Mouse (Mus musculus) layer of hippocampus, postnatal 14 days (tissue): ENCODE measurements at regions not wholly inside any gene's neighbourhood (a gene's known extent, or its start where the extent isn't known, plus 50 kb on each side); places are given as distances from the start of the nearest gene placed in this dataset.
"Not testable (repeated sequence)": the region's sequence is repeated elsewhere in the genome, so short reads cannot be mapped to it uniquely, and the experiment has no call there.

ENCODE experiments used
- DNase-seq, 2 experiments: peaks; one replicate each; pipeline ENCODE4 v3.0.0; 2021 to 2022; ENCODE audit warnings: low spot score in 2 of 2, mixed read lengths in 1 of 2

DNA sequence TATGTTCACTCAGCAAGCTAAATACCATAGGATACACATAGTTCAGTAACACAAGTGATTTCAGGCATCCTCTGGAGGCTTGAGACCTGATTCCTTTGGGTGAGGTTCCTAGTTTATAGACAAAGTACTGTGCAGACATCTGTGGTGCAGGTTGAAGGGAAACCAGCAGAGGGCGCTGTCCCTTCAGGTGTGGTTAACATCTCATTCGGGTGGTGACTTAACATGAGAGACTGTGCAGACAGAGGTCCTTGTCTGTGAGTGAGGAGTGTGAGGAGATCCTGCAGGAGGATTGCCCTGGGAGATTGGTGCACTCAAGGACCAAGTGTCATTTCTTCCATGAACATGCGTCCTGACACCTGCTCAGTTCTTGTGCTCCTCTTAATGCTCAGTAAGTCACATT, 637.8 kb downstream of the Dad1 start:
- not testable (repeated sequence) for DNase-seq

DNA sequence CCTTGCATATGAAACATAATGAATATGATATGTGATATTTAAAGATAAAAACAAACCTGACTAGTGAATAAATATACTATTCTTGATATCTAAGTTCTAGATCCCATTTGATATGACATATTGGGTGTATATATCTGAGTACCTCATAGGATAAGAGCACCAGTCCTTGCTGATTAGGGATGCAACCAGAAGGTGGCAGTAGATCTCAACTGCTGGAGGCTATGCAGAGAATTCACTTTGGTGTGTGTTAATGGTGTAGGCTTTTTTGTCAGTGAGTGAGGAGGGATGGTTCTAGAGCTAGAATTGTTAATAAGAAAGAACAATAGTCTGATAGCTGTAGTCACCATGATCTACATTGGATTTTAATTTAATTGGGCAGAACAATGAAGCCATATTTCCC, 639.6 kb downstream of the Dad1 start:
- no peak for DNase-seq

DNA sequence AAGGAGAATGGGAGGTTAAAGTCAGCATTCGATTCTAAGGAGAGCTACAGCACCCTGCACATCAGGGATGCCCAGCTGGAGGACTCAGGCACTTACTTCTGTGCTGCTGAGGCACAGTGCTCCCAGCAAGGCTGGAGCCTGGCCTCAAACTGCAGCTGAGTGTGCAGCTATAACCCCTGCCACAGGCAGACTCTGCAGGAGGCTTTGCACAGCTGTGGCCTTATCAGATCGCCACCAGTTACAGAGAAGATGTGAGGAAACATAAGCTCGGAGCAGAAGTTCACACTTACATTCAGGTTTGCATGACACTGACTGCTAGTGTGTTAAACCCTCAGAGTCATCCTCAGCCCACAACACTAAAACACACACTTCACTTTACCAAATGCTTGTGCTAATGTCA, 654.6 kb downstream of the Dad1 start:
- not testable (repeated sequence) for DNase-seq

DNA sequence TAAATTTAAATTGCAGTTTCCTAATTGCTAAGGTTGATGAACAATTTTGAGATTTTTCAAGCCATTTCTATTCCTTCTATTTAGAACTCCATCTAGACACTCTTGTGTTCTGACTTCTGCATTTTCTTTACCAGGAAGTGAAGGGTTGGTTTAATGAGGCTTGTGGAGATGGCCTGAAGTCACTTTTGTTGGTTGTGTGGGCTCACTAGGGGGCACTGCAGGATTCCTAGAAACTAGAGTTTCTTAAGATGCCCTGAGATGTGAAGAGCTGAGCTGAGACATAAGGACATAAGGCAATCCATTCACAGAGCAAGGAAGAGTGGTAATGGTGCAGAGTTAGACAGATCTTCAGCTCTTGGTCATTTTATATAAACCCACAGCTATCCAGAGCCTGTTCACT, 656.6 kb downstream of the Dad1 start:
- not testable (repeated sequence) for DNase-seq

DNA sequence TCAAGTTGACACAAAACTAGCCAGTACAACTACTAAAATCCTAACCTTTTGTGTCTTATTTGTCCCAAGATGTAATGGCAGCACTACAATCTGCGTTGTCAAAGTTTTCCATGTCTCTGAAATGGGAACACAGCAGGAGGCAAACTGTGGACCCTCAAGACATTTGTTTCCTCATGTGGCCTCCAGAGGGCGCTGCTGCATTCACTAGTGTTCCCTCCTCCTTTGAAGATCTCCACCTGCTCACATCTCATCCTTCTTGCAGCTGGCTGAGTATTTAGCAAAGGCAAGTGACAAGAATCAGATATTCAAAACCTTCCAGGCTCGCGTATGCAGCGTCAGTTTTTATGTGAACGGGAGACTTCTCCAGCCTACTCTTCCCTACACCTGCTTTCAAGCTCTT, 663.3 kb downstream of the Dad1 start:
- DNase-seq: not testable (repeated sequence)

DNA sequence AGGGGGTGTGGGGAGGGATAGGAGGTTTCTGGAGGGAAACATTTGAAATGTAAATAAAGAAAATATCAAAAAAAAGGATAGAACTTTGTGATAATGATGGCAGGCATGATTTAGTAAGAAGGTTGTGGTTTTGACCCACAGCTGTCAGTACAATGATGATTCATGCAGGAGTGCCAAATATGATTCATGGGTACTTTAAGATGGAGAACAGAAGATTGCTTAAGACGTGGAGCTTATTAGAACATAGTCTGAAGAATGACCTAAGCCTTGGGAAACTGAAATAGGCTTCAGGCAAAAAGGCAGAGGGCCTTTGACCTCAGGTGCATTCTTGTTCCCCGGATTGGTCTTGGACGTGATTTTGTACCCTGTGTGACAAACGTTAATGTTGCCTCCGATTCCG, 671.4 kb downstream of the Dad1 start:
- DNase-seq: not testable (repeated sequence)

DNA sequence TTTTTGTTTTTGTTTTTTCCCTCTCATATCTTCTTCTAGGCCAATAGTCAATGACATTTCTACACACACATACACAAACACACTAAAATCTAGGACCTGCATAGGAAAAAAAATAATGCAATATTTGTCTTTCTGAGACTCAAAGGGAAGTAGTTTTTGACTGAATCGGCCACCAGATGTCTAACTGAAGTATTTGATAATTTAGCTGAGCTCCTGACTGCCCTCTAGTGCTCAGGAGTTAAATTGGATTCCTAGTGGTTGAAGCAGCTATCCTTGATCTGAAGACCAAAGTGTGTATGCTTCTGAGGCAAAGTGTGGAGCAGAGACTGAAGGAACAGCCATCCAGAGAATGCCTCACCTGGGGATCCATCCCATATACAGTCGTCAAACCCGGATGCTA, 672.2 kb downstream of the Dad1 start:
- DNase-seq: not testable (repeated sequence)

DNA sequence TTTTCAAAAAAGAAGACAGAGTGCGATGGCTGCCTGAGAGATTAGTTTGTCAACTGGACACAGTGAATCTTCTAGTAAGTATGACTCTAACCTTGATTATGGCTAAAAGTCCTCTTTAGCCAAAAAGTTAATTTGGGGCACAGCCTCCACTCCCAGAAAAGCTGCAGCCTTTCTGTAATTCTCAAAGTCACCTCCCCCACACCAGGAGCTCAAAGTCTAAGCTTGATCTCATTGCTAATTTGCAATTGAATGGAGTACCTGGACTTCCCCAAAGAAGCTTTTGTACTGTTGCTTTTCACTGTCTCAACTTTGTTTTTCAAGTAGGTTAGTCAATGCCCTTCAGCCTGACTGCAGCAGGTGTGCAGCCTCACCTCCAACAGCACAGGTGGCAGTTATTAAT, 677.0 kb downstream of the Dad1 start:
- not testable (repeated sequence) for DNase-seq

DNA sequence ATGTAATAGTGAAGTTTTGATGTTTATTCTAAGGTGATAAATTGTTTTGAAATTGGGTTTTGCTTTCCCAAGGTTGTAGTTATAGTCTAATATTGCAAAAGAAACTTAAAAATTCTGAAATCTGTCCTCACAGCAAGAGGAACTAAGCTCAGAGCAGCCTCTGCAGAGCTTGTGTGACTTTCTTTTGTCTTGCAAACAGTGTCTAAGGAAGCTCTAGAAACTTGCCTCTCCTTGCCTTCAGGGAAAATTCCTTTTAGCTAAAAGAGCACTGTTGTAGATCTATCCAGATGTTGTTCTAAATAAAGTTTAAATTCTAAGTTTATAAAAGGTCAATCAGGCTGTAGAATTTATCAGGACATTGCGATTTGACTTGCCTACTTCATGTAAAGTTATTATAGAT, 681.2 kb downstream of the Dad1 start:
- not testable (repeated sequence) for DNase-seq

DNA sequence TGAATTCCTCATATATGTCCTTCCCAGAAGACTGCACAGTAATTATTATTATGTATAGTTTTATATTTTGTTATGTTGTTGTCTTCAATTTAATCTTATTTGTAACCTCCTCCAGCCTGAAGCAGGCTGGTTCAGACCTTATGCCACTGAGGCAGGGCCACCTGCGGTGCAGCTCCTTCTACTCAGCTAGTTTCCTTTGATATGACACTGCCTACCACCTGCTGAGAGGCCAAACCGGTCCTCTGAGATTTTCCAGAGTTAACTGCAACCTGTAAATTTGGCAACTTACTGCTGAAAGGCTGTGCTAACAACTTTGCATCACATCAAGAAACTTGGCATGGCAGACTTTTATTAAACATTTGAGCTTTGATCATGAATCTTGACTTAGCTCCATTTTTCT, 691.3 kb downstream of the Dad1 start:
- DNase-seq: no peak

DNA sequence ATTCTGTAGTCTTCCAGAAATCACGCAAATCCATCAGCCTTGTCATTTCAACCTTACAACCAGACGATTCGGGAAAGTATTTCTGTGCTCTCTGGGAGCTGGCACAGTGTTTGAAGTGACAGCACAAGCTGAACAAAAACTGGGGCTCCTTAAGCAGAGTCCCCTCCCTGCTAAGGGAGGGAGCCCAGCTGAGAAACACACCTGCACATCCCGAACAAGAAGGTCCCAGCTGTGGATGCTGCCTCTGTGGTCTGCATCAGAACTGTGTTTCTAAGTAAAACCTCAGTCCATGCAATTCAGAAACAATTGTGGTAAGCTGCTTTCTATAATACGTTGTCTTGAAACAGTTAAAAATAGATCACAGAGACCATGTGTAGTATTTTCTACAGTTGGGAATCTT, 693.8 kb downstream of the Dad1 start:
- DNase-seq: not testable (repeated sequence)

DNA sequence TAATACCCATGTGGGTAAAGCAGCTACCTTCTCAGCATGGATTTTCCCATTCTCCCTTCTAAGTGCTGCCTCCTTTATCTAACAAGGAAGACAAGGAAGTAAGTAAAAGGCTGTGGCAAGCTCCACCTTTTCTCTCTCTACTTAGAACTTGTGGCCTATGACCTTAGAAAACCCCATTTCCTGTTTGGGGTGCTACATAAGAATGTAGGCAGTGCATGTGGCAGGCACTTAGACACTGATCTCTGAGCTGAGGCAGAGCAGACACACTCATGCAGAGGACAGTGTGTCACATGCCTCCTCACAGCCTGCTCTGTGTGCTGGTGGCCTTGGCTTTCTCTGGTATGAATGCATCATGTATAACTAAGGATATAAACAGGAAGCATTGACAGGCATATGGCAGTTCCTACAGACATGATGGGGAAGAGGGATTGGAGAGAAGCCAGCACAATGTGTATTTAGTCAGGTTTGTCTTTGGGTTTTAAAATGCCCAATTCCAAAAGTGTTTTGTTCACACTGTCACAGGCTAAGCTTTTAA, 694.5 kb downstream of the Dad1 start:
- DNase-seq: not testable (repeated sequence)

DNA sequence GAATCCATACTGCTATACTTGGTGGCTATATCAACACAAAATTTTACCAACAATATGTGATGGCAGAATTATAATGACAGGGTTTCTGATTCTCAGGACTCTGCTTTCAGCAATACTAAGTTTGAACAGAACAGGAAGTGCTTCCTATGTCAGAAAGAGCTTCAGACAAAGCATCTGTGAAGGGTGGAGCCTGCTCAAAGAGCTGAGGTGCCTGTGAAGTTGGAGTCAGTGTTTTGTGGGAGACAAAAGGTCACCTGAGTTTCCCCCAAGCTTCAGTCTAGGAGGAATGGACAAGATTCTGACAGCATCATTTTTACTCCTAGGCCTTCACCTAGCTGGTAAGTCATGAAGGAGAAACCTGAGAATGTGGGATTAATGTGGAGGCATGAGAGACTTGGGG, 700.1 kb downstream of the Dad1 start:
- DNase-seq: no peak

DNA sequence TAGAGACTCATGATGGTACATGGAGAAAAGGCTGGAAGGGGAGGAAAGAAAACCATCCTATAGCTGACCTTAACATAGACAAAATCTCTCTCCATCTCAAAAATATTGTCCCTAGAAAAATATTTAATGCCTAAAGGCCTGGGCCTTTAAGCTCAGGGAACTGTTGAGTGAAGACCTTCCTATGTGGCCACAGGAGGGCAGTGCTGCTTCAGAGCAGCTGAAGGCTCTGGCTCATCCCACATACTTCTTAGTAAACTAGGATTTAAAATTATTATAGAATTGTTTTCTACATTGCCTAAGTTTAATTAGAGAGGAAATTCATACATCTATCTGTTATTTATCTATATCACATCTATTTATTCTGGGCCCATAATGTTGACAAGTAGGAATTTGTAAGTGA, 706.5 kb downstream of the Dad1 start:
- DNase-seq: not testable (repeated sequence)

DNA sequence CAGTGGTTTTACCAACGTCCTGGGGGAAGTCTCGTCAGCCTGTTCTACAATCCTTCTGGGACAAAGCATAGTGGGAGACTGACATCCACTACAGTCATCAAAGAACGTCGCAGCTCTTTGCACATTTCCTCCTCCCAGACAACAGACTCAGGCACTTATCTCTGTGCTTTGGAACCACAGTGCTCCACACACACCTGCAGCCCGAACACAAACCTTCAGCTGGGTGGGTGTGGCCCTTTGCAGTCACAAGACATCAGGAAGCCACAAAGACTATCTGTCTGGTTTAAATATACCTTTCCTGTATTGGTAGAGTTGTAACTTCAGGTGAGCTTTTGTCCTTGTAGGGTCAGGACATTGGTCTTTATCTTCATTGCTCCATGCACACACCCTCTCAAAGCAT, 708.6 kb downstream of the Dad1 start:
- no peak for DNase-seq

DNA sequence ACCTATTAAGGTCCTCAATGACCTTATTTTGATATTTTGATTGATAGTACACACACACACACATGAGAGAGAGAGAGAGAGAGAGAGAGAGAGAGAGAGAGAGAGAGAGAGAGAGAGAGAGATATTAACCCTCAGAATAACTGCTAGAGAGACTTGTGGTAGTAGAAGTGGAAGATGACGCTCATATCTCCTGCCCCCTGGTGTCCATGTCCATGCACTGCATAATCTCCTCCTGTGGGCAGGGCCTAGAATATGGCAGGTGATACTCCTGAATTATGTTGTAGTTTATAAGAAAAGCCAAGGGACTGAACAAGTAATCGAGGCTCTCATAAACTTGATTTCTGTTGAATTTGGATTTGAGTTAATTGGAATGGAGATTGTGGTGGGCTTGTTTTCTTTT, 712.3 kb downstream of the Dad1 start:
- not testable (repeated sequence) for DNase-seq

DNA sequence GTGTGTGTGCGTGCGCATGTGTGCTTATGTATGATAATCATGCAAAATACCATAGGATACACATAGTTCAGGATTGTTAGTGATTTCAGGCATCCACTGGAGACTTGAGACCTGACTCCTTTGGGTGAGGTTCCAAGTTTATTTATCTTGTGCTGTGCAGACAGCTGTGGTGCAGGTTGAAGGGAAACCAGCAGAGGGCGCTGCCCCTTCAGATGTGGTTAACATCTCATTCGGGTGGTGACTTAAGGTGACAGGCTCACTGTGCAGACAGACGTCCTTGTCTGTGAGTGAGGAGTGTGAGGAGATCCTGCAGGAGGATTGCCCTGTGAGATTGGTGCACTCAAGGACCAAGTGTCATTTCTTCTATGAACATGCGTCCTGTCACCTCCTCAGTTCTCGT, 716.0 kb downstream of the Dad1 start:
- not testable (repeated sequence) for DNase-seq

DNA sequence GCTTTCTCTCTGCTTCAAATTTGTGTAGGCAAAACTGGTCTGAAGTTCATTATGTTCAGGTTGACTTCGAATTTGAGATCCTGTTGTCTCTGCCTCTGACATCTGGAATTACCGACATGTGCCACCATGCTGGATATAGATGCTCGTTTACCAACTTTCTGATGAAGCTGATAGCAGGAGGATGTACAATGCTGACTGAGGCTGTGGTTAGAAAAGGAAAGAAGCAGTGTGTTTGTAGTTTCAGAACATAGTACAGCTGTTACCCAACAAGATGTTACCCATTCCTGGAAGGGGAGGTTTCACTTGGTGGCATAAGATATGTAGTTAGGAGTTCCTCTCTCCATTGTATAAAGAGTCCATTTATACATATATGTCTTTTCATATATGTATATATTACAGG, 730.5 kb downstream of the Dad1 start:
- not testable (repeated sequence) for DNase-seq

DNA sequence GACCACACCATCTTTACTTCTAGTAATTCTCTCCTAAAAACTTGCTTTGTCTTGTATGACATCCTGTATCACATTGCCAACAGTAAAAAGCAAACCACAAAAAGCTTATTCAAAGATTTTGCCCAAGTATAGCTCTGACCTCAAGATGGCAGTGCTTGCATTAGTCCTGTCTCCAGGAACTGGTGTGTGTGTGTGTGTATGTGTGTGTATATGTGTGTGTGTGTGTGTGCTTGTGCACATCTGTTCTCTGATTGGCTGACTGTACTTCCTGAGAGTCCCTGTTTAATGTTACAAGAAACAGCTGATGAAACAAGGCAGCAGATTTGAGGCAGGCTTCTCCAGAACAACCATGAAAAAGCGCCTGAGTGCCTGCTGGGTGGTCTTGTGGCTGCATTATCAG, 735.0 kb downstream of the Dad1 start:
- DNase-seq: not testable (repeated sequence)

DNA sequence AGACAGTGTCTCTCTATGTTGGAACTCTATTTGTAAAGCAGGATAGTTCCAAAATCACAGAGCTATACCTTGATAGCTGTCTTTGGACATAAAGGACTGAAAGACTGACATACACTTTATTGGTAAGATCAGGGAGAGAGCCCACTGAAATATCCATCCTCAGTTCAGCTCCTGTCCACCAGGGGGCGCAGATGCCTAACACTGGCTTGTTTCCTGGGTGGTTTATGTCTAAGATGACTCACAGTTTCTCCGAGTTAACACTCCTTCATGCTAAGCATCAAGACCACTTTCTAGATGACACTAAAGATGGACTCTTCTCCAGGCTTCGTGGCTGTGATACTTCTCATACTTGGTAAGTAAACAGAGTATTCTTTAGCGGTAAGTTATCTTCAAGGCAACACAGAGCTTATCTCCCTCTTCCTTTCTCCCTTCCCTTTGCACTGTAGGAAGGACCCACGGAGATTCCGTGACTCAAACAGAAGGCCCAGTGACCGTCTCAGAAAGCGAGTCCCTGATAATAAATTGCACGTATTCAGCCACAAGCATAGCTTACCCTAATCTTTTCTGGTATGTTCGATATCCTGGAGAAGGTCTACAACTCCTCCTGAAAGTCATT, 737.2 kb downstream of the Dad1 start:
- DNase-seq: not testable (repeated sequence)

DNA sequence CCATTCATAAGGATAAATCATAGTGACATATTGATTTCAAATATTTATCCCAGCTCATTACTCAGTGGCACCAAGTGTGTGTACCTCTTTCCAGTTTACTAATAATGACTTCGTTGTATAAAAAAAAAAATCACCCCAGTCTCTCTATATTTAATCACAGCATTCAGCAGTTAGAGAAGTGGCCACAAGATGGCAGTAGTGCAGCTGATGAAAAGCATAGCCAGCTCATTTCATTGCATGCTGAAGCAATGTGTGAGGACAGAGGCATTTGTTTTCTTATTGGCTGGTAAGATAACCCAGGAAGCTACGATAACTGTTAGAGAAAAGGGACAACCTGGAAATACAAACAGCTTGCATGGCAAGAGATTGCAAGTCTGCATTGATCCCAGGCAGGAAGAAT, 748.5 kb downstream of the Dad1 start:
- peak; percentile 5 to 26 for DNase-seq

DNA sequence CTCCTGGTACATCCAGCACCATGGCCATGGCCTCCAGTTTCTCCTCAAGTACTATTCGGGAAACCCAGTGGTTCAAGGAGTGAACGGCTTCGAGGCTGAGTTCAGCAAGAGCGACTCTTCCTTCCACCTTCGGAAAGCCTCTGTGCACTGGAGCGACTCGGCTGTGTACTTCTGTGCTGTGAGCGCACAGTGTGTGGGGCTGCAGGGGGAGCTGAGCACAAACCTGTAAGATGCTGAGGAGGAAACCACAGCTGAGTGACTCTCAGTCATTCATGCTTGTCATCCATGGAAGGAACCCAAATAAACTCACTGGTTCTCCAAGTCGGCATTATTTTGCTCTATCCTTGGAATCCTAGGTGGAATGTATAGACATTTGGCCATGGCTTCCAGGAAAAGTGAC, 765.5 kb downstream of the Dad1 start:
- DNase-seq: not testable (repeated sequence)

DNA sequence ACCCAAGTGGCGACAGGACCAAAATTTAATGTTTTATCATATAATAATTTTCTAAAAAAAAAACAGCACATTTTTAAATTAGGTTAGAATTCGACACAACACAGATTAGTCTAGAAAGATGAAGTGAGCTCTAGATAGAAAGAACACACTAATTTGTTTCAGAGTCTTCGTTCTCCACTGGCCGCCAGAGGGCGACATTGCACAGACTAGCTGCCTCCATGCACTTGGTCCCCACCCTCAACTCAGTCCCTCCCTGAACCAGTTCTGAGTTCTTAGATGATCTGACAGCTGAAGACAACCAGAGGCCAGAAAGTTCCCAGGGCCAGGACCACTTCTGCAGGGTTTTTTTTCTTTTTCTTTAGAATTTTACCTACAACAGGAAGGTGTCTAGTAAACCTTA, 766.3 kb downstream of the Dad1 start:
- not testable (repeated sequence) for DNase-seq
